Mouse (Mus musculus): ENCODE measurements around the gene Ubl7.
A peak's percentile ranks its signal among the peaks of the same experiment; 100 is the strongest.

The Ubl7 gene

DNA sequence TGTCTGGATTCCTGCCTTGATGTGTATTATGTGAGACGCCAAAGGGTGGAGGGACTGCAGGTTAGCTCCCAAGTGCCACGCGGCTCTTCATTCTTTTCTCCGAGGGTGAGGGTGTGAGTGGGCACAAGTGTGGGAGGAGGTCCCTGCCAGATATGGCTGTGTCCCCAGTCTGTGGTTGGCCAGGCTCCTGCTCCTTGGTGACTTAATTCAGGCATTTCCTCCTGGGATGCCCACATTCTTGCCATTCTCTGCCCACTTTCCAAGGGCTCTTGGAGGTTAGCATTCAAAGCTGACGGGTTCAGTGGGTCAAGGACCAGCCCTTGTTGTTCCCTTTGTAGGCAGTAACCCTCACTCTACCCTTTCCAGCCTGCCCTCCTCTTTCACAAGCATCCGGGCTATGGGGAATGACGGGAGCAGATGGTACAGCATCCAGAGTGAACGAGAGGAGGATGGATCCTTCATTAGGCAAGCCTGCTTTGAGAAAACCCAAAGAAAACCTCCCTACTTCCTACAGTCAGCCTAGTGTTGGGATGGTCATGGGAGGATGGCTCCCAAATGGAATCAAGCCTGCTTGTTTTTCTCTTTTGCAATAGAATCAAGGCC is 38.4 kb downstream of the Ubl7 start:
- DNase-seq: no peak

DNA sequence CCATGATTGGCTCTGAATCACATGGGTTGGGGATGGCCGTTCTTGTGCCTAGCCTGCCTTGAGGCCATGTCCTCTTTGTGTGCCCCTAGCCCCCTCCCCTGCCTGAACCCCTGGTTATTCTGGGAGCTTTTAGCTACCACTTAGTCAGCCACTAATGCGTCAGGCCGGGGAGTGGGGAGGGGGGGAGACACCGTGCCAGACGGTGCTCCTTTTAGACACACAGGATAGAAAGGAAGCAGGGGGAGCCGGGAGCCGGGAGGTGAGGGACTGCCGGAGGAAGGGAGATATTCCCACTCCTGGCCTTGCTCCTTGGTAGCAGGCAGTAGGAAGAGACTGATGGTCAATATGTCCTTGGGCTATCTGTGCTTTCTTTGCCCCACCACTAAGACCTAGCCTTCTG is 39.1 kb downstream of the Ubl7 start:
- no peak for DNase-seq

DNA sequence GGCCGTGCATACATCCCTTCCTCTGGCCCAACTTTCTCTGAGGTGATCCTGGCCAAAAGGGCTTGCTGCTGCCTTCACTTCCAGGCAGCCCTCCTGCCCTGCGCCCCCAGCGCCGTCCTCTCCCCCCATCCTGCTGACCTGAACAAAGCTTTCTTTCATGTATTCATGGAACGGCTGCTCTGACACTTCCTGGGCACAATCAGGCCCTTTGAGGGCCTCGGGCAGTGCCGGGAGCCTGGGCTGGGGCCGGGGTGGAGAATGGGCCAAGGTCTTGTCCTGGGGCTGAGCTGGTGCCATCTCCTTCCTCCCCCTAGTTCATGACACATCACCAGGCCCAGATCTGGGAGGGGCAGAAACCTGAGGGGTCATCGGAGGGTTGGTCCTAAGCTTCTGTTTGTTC is 39.7 kb downstream of the Ubl7 start:
- peak; percentile 88 for DNase-seq

DNA sequence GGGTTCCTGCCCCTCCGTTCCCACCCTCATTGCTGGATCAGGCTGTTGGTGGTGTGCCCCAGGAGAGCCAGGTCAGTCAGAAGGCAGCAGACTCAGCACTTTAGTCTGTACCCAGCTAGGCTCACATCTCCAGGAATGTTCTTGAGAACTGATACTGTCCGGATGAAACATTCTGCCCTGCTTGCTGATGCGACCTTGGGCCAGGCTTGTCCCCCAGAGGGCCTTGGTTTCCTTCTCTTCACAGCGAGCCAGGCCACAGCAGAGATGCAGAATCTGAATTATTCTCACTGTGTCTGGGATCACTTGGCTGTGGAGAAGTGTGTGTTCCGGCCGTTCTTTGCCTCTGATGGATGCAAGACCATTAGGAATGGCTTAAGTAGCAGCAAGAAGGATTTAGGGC is 41.2 kb downstream of the Ubl7 start:
- DNase-seq: no peak

DNA sequence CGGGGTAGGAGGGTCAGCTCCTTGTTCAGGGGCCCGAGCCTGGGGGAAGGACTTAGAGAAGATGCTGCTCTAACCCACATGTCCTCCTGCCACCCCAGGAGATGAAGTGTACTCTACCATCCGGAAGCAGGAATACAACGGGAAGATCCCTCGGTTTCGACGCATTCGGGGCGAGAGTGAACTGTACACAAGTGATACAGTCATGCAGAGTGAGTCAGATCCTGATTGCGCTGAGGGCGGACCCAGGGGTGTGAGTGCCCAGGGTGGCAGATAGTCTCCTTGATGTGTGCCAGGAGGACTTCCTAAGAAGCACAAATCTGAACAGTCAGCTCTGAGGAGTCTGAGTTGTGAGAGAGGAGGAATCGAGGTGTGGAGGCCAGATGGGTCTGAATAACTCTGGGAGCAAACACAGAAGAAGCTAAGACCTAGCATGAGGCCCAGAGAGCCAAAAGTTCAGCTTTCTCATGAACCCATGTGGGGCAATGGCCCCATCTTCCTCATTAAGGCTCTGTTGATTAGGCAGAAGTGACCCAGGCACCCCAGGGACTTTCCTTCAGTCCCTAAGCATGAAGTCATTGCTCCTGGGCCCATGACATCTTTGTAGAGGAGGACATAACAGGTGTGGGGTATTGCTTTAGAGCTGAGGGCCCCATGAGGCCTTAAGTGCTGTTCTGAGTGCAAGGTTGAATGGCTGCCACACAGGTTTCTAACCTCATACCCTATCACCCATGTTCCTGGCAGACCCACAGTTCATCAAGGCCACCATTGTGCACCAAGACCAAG is 44.4 kb downstream of the Ubl7 start:
- no peak for DNase-seq

DNA sequence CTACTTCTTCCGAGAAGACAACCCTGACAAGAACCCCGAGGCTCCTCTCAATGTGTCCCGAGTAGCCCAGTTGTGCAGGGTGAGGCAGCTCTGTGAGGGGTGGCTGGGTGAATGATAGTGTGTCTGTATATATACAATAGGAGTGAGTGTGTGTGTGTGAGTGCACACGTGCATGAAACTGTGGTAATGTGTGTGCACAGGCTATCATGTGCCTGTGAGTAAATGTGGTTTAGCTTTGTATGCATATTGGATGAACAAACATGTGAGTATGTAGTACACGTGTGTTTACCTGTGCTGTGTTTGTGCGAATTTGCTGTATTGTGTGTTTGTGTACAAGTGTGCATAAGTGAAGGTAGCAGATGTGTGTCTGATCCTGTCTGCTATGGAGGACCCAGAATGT is 45.0 kb downstream of the Ubl7 start:
- DNase-seq: no peak

DNA sequence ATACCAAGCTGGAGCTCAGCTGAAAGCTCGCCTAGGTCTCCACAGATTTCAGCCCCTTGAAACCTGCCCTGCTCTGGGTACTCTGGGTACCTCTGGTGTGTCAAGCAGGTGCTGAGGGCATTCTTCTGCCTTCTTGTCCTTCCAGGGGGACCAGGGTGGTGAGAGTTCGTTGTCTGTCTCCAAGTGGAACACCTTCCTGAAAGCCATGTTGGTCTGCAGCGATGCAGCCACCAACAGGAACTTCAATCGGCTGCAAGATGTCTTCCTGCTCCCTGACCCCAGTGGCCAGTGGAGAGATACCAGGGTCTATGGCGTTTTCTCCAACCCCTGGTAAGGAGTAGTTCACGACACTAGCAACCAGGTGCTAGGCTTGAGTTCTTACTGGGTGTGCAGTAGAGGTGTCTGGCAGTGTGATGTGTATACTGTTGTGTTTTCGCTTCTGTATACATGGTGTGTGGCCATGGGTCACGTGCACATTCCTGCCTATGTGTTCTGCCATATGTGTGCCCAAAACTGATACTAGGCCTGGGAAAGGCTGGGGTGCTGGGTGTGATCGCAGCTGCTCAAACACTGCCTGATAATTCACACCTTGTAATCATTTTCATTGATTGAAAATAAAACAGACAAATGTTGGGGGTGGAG is 45.5 kb downstream of the Ubl7 start:
- no peak for DNase-seq

DNA sequence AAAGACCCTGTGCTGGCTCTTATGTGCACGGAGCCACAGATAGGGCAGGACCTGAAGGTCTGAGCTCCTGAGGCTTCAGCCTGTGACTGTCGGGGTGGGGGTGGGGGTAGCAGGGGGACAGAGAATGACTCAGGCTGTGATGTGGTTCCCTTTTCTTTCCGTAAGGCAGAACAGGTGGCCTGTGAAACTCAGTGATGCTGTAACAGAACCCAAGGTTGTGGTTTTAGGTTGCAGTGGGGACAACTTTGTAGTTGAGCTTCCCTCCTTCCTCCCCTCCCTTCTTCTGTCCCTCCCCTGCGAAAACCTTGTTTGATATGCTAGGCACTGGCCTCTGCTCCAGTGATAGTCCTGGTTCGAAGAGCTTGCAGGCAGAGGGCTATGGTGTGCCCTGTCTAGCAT is 46.1 kb downstream of the Ubl7 start:
- DNase-seq: no peak

DNA sequence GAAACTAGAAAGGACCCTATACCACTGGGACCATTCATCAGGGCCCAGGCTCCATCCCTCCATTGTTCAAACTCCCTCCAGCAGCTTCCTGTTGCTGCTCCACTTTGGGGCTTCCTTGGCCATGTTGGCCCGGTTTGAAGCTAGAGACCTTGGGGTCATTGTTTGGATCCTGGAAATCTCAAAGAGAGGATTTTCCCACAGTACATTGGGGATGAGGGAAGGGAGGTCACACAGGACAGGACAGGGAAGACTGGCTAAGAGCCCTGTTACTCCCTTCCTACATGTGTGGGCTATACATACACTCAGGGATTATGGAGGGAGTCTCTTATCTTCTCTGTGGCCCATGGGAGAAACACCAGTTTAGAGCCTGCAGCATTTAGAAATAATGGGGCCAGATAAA is 47.8 kb downstream of the Ubl7 start:
- DNase-seq: no peak

DNA sequence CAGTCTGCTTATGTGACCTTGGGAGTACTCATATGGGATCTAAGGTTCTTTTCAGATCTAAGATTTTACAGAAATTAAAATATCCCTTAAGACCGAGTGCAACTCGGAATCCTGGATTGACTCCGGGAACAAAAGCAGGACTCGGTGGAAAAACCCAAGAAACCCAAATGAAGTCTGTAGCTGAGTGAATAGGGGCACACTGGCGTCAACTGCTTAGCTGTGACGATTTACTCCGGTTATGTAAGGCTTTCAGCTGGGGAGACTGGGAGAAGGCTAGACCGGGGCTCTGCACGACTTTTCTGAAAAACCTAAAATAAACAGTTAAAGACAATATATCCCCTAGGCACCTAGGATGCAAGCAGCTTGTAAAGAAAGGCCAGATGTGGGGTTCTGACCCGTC is 48.6 kb downstream of the Ubl7 start:
- no peak for DNase-seq

DNA sequence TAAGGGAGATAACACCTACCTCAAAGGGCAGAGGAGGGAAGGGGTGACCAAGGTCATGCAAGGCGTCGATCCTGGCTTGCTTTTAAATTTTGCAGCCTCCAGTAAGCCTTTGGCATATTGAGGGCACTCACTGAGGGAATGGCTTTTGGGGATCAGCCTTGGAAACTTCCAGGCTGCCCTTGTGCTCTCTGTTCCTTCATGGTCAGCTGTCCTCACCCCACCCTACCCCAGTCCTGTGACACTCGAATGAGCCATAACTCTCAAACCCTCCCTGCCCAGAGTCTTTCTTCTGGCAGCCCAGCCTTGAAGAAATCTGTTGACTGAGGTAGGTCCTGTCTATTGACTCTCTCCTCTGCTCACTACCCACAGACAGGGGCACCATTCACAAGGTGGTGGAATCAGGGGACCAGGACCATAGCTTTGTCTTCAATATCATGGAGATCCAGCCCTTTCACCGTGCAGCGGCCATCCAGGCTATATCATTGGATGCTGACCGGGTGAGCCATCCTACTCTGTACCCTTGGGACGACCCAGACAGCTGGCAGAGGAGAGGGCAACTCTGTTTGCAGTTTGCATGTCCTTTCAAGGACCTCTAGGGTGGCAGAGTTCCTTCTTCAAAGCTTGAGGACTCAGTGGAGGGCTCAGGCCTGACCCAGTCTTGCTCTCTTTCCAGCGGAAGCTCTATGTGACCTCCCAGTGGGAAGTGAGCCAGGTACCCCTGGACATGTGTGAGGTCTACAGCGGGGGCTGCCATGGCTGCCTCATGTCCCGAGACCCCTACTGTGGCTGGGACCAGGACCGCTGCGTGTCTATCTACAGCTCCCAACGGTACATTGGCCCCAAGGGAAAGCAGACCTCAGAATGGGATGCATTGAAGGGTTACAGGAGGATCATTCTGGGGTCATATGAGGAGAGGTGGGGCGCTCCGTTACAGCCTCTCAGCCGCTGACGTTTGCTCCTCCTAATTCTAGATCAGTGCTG is 49.4 kb downstream of the Ubl7 start:
- DNase-seq: no peak

DNA sequence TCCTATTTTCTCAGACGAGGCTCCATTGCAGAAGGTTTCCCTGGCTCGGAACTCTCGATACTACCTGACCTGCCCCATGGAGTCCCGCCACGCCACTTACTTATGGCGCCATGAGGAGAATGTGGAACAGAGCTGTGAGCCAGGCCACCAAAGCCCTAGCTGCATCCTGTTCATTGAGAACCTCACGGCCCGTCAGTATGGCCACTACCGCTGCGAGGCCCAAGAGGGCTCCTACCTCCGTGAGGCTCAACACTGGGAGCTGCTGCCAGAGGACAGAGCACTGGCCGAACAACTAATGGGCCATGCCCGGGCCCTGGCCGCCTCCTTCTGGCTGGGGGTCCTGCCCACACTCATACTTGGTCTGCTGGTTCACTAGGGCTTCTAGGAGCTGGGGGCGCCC is 50.4 kb downstream of the Ubl7 start:
- no peak for DNase-seq

DNA sequence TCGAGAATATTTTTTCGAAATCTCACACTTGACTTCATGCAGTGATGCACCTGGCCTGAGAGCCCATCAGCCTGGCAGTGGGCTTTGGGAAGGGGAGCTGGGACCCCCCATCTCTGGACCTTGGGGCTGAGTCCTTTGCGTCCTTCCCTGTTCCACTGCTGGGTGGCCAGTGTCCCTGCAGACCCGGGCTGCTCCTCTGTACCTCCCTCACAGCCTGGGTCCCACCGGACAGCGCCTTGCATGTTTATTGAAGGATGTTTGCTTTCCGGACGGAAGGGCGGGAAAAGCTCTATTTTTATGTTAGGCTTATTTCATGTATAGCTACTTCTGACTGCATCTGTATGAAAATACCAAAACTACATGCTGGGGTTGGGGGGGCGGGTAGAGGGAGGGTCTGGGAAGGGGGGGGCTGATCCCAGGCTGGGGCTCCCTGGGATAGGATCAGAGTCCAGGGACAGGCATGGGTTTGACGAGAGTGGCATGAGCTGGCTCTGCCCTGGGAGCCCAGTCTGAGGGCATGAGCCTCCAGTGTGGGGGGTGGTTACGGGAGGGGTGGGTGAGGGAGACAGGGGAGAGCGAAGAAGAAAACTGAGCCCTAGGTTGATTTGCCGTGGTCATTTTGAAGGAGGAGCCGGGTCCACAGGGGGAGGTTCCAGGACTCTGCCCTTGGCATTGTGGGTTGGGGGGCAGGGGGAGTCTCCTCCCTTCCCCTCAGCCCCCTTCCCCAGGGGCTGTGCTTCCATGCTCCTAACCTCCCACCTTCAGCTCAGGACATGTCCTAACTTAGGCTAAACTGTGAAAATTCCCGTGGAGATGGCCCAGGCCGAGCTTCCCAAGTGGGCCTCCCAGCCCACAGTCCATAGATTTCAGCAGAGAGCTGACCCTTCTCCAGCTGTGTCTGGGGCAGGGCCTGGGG is 51.3 kb downstream of the Ubl7 start:
- no peak for DNase-seq

DNA sequence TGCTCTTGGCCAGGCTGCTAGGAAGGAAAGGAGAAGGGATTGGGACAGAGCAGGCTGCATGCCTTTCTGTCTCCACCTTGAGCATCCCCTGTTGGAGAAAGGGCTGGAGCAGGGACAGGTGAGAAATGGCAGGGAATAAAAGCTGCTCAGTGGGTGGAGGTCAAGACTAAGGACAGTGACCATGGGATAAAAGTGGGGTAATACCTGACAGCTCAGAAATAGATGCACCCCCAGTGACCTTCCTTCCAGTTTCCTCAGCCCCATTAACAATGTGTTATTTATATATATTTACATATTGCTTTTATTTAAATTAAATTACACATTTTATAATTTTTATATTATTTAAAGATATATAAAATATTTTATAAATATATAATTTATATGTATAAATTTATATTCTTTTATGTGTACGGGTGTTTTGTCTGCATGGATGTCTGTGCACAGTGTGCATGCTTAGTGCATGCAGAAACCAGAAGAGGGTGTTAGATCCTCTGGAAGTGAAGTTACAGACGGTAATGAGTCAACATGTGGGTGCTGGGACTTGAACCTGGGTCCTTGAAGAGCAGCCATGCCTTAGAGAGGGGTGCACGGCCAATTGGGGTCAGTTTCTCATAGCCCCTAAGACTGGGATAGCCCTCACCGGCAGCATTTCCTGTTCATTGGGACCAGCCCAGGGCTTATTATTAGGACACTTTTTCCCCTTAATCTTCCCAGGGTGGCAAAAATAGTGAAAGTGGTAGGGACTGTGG is 52.6 kb downstream of the Ubl7 start:
- no peak for DNase-seq

DNA sequence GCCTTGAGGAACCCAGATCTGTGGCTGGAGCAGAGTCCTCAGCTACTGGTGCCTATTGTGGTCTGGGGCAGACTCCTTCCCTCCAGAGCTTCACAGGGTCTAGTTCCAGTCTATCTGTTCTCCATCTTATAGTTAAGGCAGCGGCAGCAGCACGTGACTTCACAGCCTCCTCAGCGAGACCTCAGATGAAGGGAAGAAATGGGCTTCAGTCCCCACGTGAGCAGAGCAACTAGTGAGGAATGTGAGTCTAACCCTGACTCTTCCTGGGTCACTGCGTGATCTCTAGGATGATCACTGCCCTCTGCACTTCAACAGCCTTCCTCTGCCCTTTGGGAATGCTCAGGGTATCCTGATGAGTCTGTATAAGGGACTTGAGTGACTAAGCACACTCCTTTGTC is 53.2 kb downstream of the Ubl7 start:
- DNase-seq: no peak

DNA sequence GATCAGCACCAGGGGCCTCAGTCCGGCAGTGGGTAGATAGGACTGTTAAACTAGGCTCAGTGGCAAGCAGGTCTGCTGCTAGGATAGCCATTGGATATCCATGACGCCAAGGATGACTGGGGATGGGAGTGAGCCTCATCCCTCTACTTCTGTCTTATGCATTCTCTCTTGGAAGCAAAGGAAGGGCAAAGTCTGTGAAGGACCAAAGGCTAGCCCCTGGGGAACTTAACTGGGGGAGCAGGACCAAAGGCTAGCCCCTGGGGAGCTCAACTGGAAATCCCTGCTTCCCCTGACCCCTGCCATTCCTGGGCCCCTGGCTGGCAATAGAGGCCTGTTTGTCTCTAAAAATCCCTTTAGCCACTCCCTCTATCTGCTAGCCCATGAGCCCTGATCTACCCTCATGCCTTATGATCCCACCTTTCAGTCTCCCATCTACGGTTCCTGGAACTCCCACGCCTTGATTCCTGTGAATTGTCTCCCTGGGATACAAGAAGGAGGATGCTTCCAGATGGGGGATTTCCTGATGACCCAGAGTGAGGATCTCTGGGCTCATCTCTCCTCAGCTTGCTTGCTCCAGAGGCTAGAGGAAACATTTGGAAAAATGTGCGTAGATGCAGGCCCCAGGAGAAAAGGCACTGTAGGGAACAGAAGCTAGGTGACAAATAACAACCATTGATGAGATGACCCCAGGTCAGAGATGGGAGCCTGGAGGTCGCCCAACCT is 53.9 kb downstream of the Ubl7 start:
- DNase-seq: no peak

DNA sequence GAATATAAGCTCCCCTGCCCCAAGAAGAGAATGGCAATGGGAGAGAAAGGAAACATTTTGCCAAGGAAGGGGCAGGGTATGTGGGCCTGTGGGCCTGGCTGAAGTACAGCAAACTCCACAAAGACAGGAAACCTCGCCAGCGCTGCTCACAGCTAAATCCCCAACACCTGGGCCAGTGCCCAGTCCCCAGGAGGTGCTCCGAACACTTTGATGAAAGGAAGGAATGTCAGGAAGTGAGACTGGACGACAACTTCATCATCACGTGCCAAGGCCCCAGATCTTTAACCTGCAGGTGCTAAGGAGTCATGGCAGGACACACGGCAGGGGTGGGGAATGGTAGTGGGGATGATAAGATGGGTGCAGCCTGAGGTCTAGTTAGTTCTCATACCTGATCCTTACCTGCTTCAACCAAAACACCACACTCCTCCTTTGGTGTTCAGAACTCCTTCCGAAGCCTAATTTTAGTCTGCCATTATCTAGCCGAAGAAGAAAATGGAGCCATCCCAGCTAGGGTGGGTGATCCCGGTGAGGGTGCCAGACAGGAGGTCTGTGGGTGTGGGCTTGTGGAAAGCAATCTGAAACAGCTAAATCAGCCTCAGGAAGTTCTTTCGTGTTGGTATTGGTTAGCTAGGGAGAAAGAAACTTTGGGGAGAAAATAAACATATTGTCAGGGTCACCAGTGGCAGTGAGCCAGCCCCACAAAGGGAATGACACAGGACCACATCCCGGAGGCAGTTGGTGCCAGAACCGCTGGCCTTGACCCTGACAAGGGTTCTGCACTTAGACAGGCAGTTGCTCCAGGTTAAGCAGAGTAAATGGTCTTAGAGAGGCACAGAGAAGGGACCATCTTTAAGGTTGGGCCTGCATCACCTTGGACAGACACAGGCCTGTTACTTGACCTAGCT is 54.8 kb downstream of the Ubl7 start:
- peak; percentile 56 for DNase-seq

DNA sequence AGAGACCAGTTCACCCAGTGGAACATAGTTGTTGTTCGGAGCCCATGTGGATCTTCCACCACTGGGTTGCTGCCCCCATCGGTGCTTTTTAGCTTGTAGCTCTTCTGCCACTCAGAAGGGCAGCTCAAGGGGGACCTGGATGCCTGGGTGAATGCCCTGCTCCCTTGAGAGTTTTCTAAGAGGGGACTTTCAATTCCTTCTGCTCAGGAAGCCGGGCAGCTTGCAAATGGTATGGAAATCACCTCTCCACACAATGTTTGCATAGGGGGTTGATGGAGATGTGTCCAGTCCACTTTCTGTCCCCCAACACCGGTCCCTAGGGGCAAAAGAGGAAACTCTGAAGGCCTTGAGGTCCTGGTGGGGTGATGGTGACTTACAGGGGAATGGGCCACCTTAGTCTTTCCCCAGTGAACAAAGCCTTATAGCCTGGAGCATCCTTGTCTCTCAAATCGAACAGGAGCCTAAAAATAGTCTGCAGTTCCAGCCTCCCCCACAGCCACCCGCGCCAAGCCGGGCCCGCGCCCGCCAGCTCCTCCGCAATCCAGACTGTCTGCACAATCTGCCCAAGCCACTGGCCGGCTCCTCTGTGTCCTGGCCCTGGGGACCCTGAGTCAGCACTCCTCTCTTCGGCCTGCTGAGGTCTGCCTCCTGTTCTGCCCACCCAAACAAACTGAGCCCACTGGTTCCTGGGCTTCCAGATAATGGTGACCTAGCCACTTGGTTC is 56.6 kb downstream of the Ubl7 start:
- DNase-seq: peak; percentile 66
